Mouse (Mus musculus): ENCODE measurements around the gene Bud31. TPM values are rescaled to one million over a fixed set of nuclear protein-coding genes. Genes with fewer than 3 reads are reported as not detected.

The Bud31 gene
- total and polyA plus RNA-seq, 2 experiments from 2014 or later: 61.2 to 119 TPM

DNA sequence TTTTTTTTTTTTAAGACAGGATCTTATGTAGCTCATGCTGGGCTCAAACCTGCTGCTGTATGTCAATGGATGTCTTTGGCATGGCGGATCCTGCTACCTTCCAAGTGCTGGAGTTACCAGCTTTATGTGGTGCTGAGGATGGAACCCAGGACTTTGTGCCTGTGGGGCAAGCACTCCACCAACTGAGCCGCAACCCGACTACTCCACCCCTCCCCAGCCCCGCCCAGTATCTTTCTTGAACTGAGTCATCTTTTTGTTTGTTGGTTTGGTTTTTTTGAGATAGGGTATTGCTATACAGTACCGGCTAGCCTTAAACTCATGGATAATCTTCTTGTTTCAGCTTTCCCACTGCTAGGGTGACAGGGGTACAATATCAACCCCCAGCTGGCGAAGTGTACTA is 49.3 kb downstream of the Bud31 start:
- Histone ChIP-seq H3K36me3 (replicated peaks; ENCODE audit: control insufficient read depth, insufficient read depth, low read length) (peaks cover 42% of the 10 kb centered on the region), H3K4me2 (ENCODE audit: low read depth, low read length) (peak overlapping the region; percentile 86), H3K4me1 (ENCODE audit: control insufficient read depth, insufficient read depth) (peaks cover 13% of the 10 kb centered on the region), H3K27me3 (ENCODE audit: control insufficient read depth, insufficient read depth, low read length) (no peaks in the 10 kb centered on the region), H3K27ac (ENCODE audit: low read depth) (no peak overlapping the region), H3K4me3 (ENCODE audit: low read depth, low read length) (peak overlapping the region; percentile 86; the same call in 1 of the 2 replicates), H3K9ac (replicated peaks; ENCODE audit: low read depth, low read length) (no peak overlapping the region), H3K9me3 (replicated peaks; ENCODE audit: control insufficient read depth, low read length) (no peaks in the 10 kb centered on the region)
- ATAC-seq (ENCODE audit: insufficient read depth, low read depth) (no peak), DNase-seq (ENCODE audit: low spot score) (no peak)
- 85% methylated on average over 6 of the region's 6 CpGs for WGBS
- TF ChIP-seq EP300 (IDR thresholded peaks at IDR 0.05; ENCODE audit: low read depth) (no peak), CTCF (IDR thresholded peaks at IDR 0.05; ENCODE audit: low read depth) (no peak)

GRCm38 (mm10) chr5:145190373-145190772 is 50.2 kb downstream of the Bud31 start:
- peaks cover 43% of the 10 kb centered on the region for H3K36me3 ChIP-seq (replicated peaks; ENCODE audit: control insufficient read depth, insufficient read depth, low read length)
- DNase-seq (ENCODE audit: low spot score) (no peak), ATAC-seq (ENCODE audit: insufficient read depth, low read depth) (peak; percentile 10; the same call in 1 of the 2 replicates)
- no peak for TF ChIP-seq EP300 (IDR thresholded peaks at IDR 0.05; ENCODE audit: low read depth)
- TF ChIP-seq CTCF (IDR thresholded peaks at IDR 0.05; ENCODE audit: low read depth): no peak
- peak overlapping the region; percentile 92 for H3K27ac ChIP-seq (ENCODE audit: low read depth)
- peak overlapping the region; percentile 86 for H3K4me3 ChIP-seq (ENCODE audit: low read depth, low read length)
- H3K4me1 ChIP-seq (ENCODE audit: control insufficient read depth, insufficient read depth): peaks cover 13% of the 10 kb centered on the region
- H3K4me2 ChIP-seq (ENCODE audit: low read depth, low read length): peak overlapping the region; percentile 86
- H3K9me3 ChIP-seq (replicated peaks; ENCODE audit: control insufficient read depth, low read length): no peaks in the 10 kb centered on the region
- WGBS: 15% methylated on average over 5 of the region's 5 CpGs
- no peaks in the 10 kb centered on the region for H3K27me3 ChIP-seq (ENCODE audit: control insufficient read depth, insufficient read depth, low read length)
- peak overlapping the region; percentile 94 for H3K9ac ChIP-seq (replicated peaks; ENCODE audit: low read depth, low read length)

DNA sequence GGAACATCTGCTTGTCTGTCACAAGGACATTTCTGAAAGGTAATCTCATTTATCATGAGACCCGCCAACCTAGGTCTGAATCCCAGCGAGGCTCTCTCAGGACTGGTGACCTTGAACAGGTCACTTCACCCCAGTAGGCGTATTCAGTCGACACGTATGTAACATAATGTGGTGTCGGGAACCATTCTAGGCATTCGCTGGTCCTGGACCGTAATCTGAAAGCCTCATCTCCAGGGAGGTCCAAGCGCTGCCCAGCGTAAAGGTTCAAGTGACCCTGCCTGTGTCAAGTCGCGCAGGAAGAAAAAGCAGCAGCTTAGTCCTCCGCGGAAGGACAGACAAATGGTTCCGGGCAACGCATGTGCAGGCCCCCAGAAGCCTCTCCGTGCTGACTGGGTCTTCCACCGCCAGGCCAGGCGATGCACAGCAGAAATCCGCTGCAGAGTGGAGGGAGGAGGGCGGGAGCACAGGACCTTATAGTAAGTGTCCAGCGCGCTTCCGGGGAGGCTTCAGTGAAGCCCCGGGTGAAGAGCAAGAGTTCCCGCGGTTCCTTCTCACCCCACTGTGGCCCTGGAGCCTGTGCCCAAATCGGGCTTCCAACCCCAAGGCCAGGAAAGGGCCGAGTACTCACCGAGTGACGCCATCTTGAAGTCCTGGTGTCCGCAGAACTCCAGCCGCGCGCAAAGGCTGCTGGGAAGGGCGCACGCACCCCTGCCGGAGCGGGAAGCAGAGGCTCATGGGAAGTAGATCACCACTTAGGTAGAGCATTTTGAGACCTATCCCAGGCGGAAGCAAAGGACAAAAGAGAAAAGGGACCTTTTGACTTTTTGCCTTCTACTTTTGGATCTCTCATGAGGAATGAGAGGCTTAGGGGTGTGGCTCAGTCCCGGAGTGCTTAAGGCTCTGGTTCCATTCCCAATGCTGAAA is 51.0 kb downstream of the Bud31 start:
- Histone ChIP-seq H3K4me2 (ENCODE audit: low read depth, low read length) (peak overlapping the region; percentile 86), H3K27me3 (ENCODE audit: control insufficient read depth, insufficient read depth, low read length) (no peaks in the 10 kb centered on the region), H3K36me3 (replicated peaks; ENCODE audit: control insufficient read depth, insufficient read depth, low read length) (peaks cover 41% of the 10 kb centered on the region), H3K4me3 (ENCODE audit: low read depth, low read length) (peak overlapping the region; percentile 86), H3K9me3 (replicated peaks; ENCODE audit: control insufficient read depth, low read length) (no peaks in the 10 kb centered on the region), H3K27ac (ENCODE audit: low read depth) (peak overlapping the region; percentile 92), H3K9ac (replicated peaks; ENCODE audit: low read depth, low read length) (peak overlapping the region; percentile 94), H3K4me1 (ENCODE audit: control insufficient read depth, insufficient read depth) (peaks cover 13% of the 10 kb centered on the region)
- DNase-seq (ENCODE audit: low spot score) (peak; percentile 96), ATAC-seq (ENCODE audit: insufficient read depth, low read depth) (peak; percentile 93)
- TF ChIP-seq CTCF (IDR thresholded peaks at IDR 0.05; ENCODE audit: low read depth) (no peak), EP300 (IDR thresholded peaks at IDR 0.05; ENCODE audit: low read depth) (no peak)
- 1% methylated on average over 41 of the region's 41 CpGs for WGBS

DNA sequence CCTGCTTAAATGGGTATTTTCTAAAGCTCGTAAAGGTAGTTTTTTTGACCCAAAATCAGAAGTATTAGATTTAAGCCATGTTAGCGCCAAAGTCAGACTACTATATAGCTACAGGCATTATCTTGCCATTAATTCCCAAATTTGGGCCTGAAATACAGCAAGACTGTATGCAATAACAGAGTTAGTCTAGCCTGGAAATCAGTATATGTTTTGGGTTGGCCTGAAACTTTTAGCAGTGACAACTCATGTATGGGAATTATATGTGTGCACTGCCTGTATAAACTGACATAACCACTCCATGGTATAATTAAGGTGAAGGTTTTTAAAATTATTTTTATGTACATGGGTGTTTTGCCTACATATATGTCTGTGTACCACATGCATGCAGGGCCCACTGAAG is 51.8 kb downstream of the Bud31 start, which contains the start of gene Atp5j2:
Gene Atp5j2 (minus strand): TSS at position 101 of the 400 bp plus-strand sequence.
- H3K36me3 ChIP-seq (replicated peaks; ENCODE audit: control insufficient read depth, insufficient read depth, low read length): peaks cover 38% of the 10 kb centered on the region
- DNase-seq (ENCODE audit: low spot score) (no peak), ATAC-seq (ENCODE audit: insufficient read depth, low read depth) (no peak)
- TF ChIP-seq CTCF (IDR thresholded peaks at IDR 0.05; ENCODE audit: low read depth) (no peak), EP300 (IDR thresholded peaks at IDR 0.05; ENCODE audit: low read depth) (no peak)
- H3K4me1 ChIP-seq (ENCODE audit: control insufficient read depth, insufficient read depth): peaks cover 13% of the 10 kb centered on the region
- H3K4me3 ChIP-seq (ENCODE audit: low read depth, low read length): peak within 1 kb of the TSS; percentile 86
- H3K27ac ChIP-seq (ENCODE audit: low read depth): peak within 1 kb of the TSS; percentile 92
- no peaks in the 10 kb centered on the region for H3K9me3 ChIP-seq (replicated peaks; ENCODE audit: control insufficient read depth, low read length)
- H3K4me2 ChIP-seq (ENCODE audit: low read depth, low read length): peak within 1 kb of the TSS; percentile 86
- 93% methylated on average over 2 of the region's 2 CpGs for WGBS
- H3K27me3 ChIP-seq (ENCODE audit: control insufficient read depth, insufficient read depth, low read length): no peaks in the 10 kb centered on the region
- H3K9ac ChIP-seq (replicated peaks; ENCODE audit: low read depth, low read length): peak within 1 kb of the TSS; percentile 94

Other genes starting within 250 kb of the Bud31 start
- 21.3 and 29.9 TPM in 2 replicates for gene Smurf1, start 174.5 kb upstream of the Bud31 start, total RNA-seq (2014; rRNA removed; ENCODE audit: low replicate concordance)
- gene Smurf1, start 174.5 kb upstream of the Bud31 start, polyA plus RNA-seq (2015; fragmentation: Nextera tagmentation; extraction: Ambion mirVana): 7.0 and 9.1 TPM in 2 replicates
- gene Gm4871, start 107.6 kb upstream of the Bud31 start, total RNA-seq (2014; rRNA removed; ENCODE audit: low replicate concordance): not detected in 2 replicates
- gene Gm4871, start 107.6 kb upstream of the Bud31 start, polyA plus RNA-seq (2015; fragmentation: Nextera tagmentation; extraction: Ambion mirVana): not detected in 2 replicates
- gene 1700018F24Rik, start 97.4 kb upstream of the Bud31 start, total RNA-seq (2014; rRNA removed; ENCODE audit: low replicate concordance): not detected in 2 replicates
- gene 1700018F24Rik, start 97.4 kb upstream of the Bud31 start, polyA plus RNA-seq (2015; fragmentation: Nextera tagmentation; extraction: Ambion mirVana): not detected in 2 replicates
- gene Arpc1a, start 56.5 kb upstream of the Bud31 start, total RNA-seq (2014; rRNA removed; ENCODE audit: low replicate concordance): 64.7 and 73.5 TPM in 2 replicates
- 82.0 and 83.5 TPM in 2 replicates for gene Arpc1a, start 56.5 kb upstream of the Bud31 start, polyA plus RNA-seq (2015; fragmentation: Nextera tagmentation; extraction: Ambion mirVana)
- gene Kpna7, start 56.3 kb upstream of the Bud31 start, total RNA-seq (2014; rRNA removed; ENCODE audit: low replicate concordance): not detected in 2 replicates
- gene Kpna7, start 56.3 kb upstream of the Bud31 start, polyA plus RNA-seq (2015; fragmentation: Nextera tagmentation; extraction: Ambion mirVana): not detected in 2 replicates
- gene Arpc1b, start 26.1 kb upstream of the Bud31 start, total RNA-seq (2014; rRNA removed; ENCODE audit: low replicate concordance): 105 and 267 TPM in 2 replicates
- 179 and 181 TPM in 2 replicates for gene Arpc1b, start 26.1 kb upstream of the Bud31 start, polyA plus RNA-seq (2015; fragmentation: Nextera tagmentation; extraction: Ambion mirVana)
- gene Pdap1, start 124 bp upstream of the Bud31 start, total RNA-seq (2014; rRNA removed; ENCODE audit: low replicate concordance): 8.6 and 15.9 TPM in 2 replicates
- gene Pdap1, start 124 bp upstream of the Bud31 start, polyA plus RNA-seq (2015; fragmentation: Nextera tagmentation; extraction: Ambion mirVana): 58.0 and 58.1 TPM in 2 replicates
- 13.5 and 28.1 TPM in 2 replicates for gene Ptcd1, start 26.7 kb downstream of the Bud31 start, total RNA-seq (2014; rRNA removed; ENCODE audit: low replicate concordance)
- 15.5 and 15.7 TPM in 2 replicates for gene Ptcd1, start 26.7 kb downstream of the Bud31 start, polyA plus RNA-seq (2015; fragmentation: Nextera tagmentation; extraction: Ambion mirVana)
- 20.0 and 21.5 TPM in 2 replicates for gene Cpsf4, start 26.9 kb downstream of the Bud31 start, total RNA-seq (2014; rRNA removed; ENCODE audit: low replicate concordance)
- gene Cpsf4, start 26.9 kb downstream of the Bud31 start, polyA plus RNA-seq (2015; fragmentation: Nextera tagmentation; extraction: Ambion mirVana): 14.5 and 14.9 TPM in 2 replicates
- gene Atp5j2, start 51.7 kb downstream of the Bud31 start, total RNA-seq (2014; rRNA removed; ENCODE audit: low replicate concordance): 517 and 525 TPM in 2 replicates
- 1,976 and 2,009 TPM in 2 replicates for gene Atp5j2, start 51.7 kb downstream of the Bud31 start, polyA plus RNA-seq (2015; fragmentation: Nextera tagmentation; extraction: Ambion mirVana)
- 9.8 and 13.8 TPM in 2 replicates for gene Zkscan14, start 61.5 kb downstream of the Bud31 start, total RNA-seq (2014; rRNA removed; ENCODE audit: low replicate concordance)
- gene Zkscan14, start 61.5 kb downstream of the Bud31 start, polyA plus RNA-seq (2015; fragmentation: Nextera tagmentation; extraction: Ambion mirVana): 6.3 and 7.9 TPM in 2 replicates
- 17.0 and 19.2 TPM in 2 replicates for gene Zkscan5, start 64.2 kb downstream of the Bud31 start, total RNA-seq (2014; rRNA removed; ENCODE audit: low replicate concordance)
- gene Zkscan5, start 64.2 kb downstream of the Bud31 start, polyA plus RNA-seq (2015; fragmentation: Nextera tagmentation; extraction: Ambion mirVana): 7.8 and 8.6 TPM in 2 replicates
- gene Zfp655, start 91.4 kb downstream of the Bud31 start, total RNA-seq (2014; rRNA removed; ENCODE audit: low replicate concordance): 31.4 and 51.2 TPM in 2 replicates
- gene Zfp655, start 91.4 kb downstream of the Bud31 start, polyA plus RNA-seq (2015; fragmentation: Nextera tagmentation; extraction: Ambion mirVana): 29.2 and 33.4 TPM in 2 replicates
- 9.9 and 17.1 TPM in 2 replicates for gene Zscan25, start 140.1 kb downstream of the Bud31 start, total RNA-seq (2014; rRNA removed; ENCODE audit: low replicate concordance)
- gene Zscan25, start 140.1 kb downstream of the Bud31 start, polyA plus RNA-seq (2015; fragmentation: Nextera tagmentation; extraction: Ambion mirVana): 0.19 and 0.27 TPM in 2 replicates
- gene Cyp3a57, start 204.9 kb downstream of the Bud31 start, total RNA-seq (2014; rRNA removed; ENCODE audit: low replicate concordance): not detected in 2 replicates
- gene Cyp3a57, start 204.9 kb downstream of the Bud31 start, polyA plus RNA-seq (2015; fragmentation: Nextera tagmentation; extraction: Ambion mirVana): not detected in 2 replicates

Data from heart, postnatal 0 days (tissue).